Mouse (Mus musculus): ENCODE results near the gene Slc2a13. TPM values are rescaled to one million over a fixed set of nuclear protein-coding genes. Genes with fewer than 3 reads are reported as not detected.

Slc2a13 gene
- 0.19 TPM in 1 of 2 replicates, not detected in the other for total RNA-seq (2017)

DNA sequence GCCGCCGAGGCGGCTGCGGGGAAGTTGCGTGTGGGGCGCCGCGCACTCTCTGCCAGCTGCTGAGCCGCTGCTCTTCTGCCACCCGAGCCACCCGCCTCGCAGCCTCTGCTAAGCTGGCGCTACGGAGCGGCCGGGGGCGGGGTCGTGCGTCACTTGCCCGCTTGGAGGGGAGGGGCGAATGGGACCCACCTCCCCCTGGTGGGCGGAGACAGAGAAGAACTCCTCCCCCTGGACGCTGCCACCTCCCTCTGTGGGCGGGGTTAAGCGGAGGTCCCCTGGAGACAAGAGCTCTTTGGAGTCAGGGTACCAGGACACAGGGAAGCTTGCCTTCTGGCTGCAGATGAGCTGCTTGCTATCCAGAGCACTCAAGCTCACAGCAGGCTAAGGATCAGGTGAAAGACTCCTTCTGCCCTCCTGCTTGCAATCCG is at the start of gene Slc2a13:
Gene Slc2a13, minus strand, starts transcription at position 151 of the 428 bp plus-strand sequence.
- ATAC-seq (replicated peaks in 1 of 2; ENCODE audit: insufficient read depth in 1 of 2, low FRiP score in 2 of 2, low TSS enrichment in 1 of 2, low read depth in 1 of 2, poor library complexity in 2 of 2, severe bottlenecking in 2 of 2), result peak; percentile 78 to 84

DNA sequence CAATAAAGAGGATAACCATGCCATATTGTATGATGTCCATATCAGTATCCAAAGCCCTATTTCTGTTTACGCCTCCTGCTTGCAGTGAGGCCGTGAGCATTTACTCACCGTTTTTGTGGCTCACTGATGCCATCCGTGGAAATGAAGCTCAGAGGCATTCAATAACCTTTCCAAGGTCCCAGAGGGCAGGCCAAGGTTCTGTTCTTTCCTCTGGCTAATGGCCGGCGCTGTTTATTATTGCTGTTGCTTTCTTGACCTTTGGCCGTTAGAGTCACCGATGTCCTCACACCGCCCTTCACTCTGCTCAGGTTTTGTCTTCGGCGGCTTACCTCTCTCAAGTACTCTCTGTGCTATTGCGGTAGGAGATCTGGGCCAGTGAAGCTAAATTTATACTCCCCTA is 43.0 kb upstream of the Slc2a13 start:
- ATAC-seq (replicated peaks in 1 of 2; ENCODE audit: insufficient read depth in 1 of 2, low FRiP score in 2 of 2, low TSS enrichment in 1 of 2, low read depth in 1 of 2, poor library complexity in 2 of 2, severe bottlenecking in 2 of 2), result no peak

DNA sequence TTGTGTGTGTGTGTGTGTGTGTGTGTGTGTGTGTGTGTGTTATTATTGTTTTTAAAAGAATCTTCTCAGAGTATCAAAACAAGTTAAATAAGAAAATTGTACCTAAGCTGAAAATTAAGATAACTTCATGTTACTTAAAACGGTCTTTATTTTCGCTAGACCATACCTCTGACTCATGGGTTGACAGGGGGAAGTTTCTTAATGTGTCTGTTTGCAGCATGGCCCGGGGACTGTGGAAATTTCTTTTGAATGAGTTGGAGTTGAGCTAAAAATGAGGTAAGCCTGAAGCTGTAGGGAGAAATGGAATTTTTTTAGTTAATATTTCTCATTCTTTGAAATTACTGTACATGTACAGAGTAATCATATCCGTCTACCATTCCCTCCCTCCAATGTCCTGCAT is 42.5 kb upstream of the Slc2a13 start:
- peak in 1 of 2 experiments; percentile 36; a peak in 1 of 4 replicates for ATAC-seq (replicated peaks in 1 of 2; ENCODE audit: insufficient read depth in 1 of 2, low FRiP score in 2 of 2, low TSS enrichment in 1 of 2, low read depth in 1 of 2, poor library complexity in 2 of 2, severe bottlenecking in 2 of 2)

DNA sequence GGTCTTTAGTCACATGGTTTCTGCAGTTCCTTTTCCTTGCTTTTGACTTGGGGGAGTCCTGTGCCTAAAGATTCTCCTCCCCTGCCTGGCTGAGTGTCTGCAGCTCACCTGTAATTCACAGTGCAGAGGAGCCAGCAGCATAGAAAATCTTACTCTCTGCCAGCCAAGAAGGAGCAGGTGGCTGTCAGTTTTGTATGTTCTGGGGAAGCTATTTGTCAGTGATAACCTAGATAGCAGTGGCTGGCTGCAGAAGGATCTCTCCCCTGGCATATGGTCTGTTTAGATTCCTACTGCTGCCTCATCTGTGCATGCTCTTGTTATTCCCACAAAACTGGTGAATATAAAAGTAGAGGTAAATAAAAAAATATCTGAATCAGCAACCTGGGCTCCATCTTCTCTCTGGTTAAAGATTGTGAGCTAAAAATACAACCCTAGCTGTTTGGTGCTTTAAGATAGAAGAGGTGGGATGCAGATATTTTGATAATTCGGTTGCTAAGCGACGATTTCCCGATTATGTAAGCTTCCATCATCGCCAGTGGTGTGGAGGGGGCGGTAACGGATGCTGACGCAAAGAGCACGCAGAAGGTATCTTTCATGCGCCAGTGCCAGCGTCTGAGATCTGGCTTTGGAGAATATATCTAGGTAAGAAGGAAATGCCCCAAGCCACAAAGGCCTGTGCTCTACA is 41.1 kb upstream of the Slc2a13 start:
- ATAC-seq (replicated peaks in 1 of 2; ENCODE audit: insufficient read depth in 1 of 2, low FRiP score in 2 of 2, low TSS enrichment in 1 of 2, low read depth in 1 of 2, poor library complexity in 2 of 2, severe bottlenecking in 2 of 2), result no peak

DNA sequence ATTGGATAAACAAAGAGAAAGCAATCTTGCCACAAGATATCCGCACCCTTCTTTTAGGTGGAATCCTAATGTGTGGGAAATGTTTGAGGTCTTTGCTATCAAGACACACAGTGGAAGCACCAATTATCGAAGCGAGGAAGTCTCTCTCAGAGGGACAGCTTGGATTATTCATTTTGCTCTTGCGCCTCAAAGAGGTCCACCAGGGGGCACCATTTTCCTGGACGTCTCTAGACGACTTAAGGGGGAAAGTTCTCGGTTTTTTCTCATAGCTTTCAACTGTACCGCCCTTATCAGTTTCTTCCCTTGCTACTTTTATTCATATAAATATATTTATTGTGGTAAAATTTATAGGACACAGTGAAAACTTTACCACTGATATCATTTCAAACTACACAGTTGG is 36.7 kb upstream of the Slc2a13 start:
- peak; percentile 76 to 81; a peak in 2 of 4 replicates for ATAC-seq (replicated peaks in 1 of 2; ENCODE audit: insufficient read depth in 1 of 2, low FRiP score in 2 of 2, low TSS enrichment in 1 of 2, low read depth in 1 of 2, poor library complexity in 2 of 2, severe bottlenecking in 2 of 2)

DNA sequence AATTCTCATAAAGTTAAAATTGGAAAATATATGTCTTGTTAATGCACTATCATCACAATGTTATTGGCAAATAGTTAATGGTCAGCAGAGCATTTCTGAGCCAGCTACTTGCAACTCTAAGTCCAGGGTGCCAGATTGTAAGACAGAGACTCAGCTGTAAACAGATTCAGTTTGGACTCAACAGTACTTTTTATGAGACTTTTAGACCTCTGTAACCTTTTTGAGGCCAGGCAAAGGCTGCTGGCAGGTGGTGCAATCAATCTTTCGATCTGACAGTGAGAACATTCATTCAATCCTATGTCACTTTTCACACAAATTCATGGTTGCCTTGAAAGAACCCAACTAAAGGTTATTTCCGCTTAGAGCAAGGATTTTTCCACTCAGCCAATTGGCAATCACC is 35.8 kb upstream of the Slc2a13 start:
- no peak for ATAC-seq (replicated peaks in 1 of 2; ENCODE audit: insufficient read depth in 1 of 2, low FRiP score in 2 of 2, low TSS enrichment in 1 of 2, low read depth in 1 of 2, poor library complexity in 2 of 2, severe bottlenecking in 2 of 2)

DNA sequence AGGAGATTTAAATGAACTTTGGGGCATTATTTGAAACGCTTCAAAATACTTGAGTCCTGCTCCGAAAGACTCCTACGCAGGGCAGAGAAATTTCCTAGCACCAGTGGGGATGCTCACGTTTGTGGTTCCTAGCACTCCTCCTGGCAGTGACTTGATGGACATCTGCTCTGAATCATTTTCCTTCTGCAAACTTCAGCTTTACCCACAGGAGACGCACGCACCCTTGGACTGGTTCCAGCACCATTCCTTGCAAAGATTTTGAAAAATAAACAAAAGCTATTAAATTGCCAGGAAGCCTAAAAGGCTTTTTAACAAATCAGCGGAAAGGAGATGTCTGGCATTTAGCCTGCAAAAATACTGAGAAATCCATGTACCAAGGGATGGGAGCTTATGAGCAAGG is 28.1 kb upstream of the Slc2a13 start:
- no peak for ATAC-seq (replicated peaks in 1 of 2; ENCODE audit: insufficient read depth in 1 of 2, low FRiP score in 2 of 2, low TSS enrichment in 1 of 2, low read depth in 1 of 2, poor library complexity in 2 of 2, severe bottlenecking in 2 of 2)

DNA sequence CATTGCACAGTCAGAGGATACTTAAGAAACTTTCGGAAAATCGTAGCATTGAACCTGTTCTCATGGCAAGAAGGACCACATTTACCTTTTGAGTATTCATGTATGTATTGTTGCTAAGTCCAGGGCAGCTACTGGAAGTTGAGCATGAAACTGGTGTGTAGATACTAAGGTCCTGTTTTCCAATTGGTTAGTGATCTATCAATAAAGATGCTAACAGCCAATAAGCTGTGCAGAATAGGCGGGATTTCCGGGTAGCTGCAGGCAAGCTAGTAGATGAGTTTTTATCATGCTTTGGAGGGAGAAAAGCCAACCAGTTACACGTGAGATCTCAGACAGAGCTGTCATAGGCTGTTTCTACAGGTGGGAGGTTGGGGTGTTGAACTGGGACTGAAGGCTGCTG is 24.2 kb upstream of the Slc2a13 start:
- no peak for ATAC-seq (replicated peaks in 1 of 2; ENCODE audit: insufficient read depth in 1 of 2, low FRiP score in 2 of 2, low TSS enrichment in 1 of 2, low read depth in 1 of 2, poor library complexity in 2 of 2, severe bottlenecking in 2 of 2)

DNA sequence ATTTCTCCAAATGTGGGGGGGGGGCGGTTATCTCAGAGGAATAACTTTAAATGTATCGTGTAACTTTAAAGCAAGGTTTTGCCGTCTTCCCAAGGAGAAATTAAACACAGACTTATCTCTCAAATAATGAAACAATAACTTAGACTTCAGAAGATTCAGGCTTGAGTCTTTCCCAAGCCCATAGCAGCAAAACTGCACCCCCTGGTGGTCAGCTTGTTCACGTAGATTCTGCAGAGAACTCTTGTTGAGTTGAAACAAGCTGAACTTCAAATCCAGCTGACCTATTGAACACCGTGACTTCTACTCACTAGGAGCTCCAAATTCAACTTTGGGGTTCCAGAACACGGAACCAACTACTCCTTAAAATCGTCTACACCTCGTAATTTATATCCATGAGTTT is 1.4 kb upstream of the Slc2a13 start:
- ATAC-seq (replicated peaks in 1 of 2; ENCODE audit: insufficient read depth in 1 of 2, low FRiP score in 2 of 2, low TSS enrichment in 1 of 2, low read depth in 1 of 2, poor library complexity in 2 of 2, severe bottlenecking in 2 of 2), result peak; percentile 44 to 55; a peak in 2 of 4 replicates

DNA sequence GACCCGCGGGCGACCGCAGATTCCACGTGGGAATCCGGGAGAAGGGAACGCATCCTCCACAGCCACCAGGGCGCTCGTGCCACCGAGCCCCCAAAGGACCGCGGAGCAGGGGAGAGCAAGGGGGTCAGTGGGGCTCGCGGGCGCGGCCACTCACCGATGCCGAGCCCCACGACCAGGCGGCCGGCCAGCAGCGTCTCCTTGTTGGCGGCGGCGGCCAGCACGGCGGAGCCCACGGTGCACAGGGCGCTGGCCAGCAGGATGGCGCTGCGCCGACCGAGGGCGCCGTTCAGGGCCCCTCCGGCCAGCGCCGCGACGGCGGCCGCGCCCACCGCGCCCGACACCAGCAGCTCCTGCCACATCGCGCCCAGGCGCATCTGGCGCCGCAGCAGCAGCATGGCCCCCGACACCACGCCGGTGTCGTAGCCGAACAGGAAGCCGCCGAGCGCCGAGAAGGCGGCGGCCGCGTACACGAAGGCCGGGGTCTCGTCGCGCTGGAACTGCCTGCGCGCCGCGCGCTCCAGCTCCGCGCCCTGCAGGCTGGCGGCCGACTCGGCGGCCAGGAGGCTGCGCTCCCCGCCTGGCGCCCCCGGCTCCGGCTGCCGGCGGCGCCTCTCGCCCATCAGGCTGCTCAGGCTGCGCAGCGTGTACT is 516 bp downstream of the Slc2a13 start:
- peak; percentile 24 to 34; a peak in 3 of 4 replicates for ATAC-seq (replicated peaks in 1 of 2; ENCODE audit: insufficient read depth in 1 of 2, low FRiP score in 2 of 2, low TSS enrichment in 1 of 2, low read depth in 1 of 2, poor library complexity in 2 of 2, severe bottlenecking in 2 of 2)

DNA sequence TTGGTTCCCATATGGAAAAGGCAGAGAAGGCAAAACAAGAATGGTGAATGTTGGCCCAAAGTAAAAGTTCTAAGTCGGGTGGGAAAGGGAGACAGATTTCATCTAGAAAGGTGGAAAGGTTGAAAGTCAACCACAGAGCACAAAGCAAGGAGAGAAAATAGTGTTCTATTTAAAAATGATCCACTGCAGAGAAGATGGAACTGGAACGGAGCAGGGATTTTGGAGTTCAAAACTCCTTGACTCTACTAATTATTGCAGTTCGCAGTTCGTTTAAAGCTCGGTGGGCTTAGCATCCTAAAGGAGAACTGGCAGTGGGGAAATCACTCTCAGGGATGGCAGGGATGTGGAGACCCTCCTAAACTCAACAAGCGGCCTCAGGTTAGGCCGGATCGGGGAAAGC is 1.1 kb downstream of the Slc2a13 start:
- ATAC-seq (replicated peaks in 1 of 2; ENCODE audit: insufficient read depth in 1 of 2, low FRiP score in 2 of 2, low TSS enrichment in 1 of 2, low read depth in 1 of 2, poor library complexity in 2 of 2, severe bottlenecking in 2 of 2), result no peak

DNA sequence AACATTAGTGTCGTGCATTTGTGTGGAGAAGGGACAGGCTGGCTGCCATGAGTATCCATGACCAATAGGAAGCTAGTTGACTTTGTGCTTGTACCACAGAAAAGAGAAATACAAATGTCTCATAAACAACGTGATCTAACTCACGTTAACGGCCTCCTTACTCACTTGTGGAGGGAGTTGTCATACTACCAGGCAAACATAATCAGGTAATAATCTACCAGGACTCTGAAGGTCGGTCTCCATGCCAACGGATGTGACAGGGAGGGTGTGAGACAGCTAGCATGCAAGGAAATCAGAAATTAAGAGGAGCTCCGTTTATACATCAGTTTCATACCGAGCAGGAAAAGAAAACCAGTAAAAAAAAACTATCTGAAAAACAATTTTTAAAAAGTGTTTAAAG is 6.3 kb downstream of the Slc2a13 start:
- no peak for ATAC-seq (replicated peaks in 1 of 2; ENCODE audit: insufficient read depth in 1 of 2, low FRiP score in 2 of 2, low TSS enrichment in 1 of 2, low read depth in 1 of 2, poor library complexity in 2 of 2, severe bottlenecking in 2 of 2)

DNA sequence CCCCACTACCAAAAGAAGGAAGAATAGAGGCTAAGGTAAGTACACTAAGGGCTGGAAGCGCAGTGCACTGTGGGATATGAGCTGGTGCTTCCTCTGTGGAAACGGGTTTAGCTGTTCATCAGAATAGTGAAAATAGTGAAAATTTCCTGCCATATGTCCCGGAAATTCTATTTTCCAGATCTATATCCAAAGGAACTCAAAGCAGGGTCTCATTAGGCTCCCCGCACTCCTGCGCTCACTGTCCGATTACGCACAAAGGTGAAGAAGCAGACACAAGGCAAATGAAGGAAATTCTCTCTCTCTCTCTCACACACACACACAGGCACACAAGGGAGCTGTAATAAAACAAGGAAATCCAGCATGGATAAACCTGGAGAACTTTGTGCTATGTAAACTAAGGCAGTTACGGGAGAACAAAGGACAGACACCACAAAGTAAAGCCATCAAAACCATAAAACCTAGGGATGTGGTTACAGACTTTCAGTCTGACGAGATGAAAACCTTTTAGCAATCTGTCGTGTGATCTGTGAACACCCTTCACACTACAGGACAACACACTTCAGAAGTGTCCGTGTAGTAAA is 7.9 kb downstream of the Slc2a13 start:
- ATAC-seq (replicated peaks in 1 of 2; ENCODE audit: insufficient read depth in 1 of 2, low FRiP score in 2 of 2, low TSS enrichment in 1 of 2, low read depth in 1 of 2, poor library complexity in 2 of 2, severe bottlenecking in 2 of 2), result no peak

DNA sequence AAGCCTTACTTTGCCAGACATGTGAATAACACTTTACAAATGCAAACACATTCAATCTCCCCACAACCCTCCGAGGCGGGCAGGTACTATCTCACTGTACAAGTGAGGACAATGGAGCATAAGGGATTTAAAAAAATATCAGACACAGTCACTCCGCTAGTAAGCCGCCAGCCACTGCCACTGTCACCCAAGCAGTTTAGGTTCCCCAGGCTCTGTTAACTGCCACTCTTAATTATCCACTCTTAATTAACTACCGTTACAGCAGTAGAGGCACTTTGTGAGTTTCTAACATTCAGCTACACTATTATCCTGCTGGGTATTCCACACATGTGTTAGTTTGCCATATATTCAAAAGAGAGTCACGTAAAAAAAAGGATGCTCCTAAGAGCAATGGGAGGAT is 11.3 kb downstream of the Slc2a13 start:
- no peak for ATAC-seq (replicated peaks in 1 of 2; ENCODE audit: insufficient read depth in 1 of 2, low FRiP score in 2 of 2, low TSS enrichment in 1 of 2, low read depth in 1 of 2, poor library complexity in 2 of 2, severe bottlenecking in 2 of 2)

DNA sequence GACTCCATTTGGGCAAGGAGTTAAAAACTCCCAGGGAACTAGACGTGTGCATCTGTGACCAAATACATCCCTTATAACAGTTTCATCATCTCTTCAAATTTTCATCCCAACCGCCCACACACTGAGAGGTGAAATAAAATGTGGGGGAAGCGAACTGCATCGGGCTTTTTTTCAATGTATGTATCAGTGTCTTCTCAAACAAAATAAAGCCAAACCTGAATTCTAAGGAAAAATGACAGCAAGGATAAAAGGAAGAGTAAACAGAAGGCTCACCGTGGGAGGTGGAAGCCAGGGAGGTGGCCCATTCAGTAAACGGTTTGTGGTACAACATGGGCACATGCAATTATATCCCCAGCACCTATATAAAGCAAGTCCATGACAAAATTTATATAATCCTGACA is 17.7 kb downstream of the Slc2a13 start:
- no peak for ATAC-seq (replicated peaks in 1 of 2; ENCODE audit: insufficient read depth in 1 of 2, low FRiP score in 2 of 2, low TSS enrichment in 1 of 2, low read depth in 1 of 2, poor library complexity in 2 of 2, severe bottlenecking in 2 of 2)

DNA sequence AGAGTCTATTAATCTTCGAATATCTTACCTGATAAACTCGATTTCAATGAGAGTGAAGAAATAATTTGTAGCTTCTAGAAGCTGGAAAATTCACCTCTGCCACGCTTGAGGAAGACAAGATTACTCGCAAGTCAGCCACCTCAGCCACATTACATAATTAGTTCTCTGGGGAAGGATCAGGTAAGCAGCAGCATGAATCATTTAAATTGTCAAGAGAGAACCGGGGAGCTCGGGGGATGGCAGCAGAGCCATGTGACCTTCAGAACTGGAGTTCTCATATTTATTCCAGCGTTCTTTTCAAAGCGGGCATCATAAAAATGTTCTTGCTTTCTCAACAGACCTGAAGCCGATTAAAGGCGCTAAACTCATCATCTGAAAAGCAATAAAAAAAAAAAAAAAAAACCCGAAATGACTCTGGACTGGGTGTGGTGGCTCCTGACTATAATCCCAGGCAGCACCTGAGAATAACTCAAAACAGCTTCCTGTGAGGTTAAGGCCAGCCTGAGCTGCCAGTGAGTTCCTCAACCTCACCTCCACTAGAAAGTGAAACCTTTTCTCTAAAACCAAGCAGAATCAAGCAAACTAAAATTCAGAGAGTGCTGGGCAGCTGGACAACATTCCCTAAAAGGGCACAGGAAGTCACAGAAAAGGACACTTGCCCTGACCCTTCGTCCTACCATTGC is 24.3 kb downstream of the Slc2a13 start:
- ATAC-seq (replicated peaks in 1 of 2; ENCODE audit: insufficient read depth in 1 of 2, low FRiP score in 2 of 2, low TSS enrichment in 1 of 2, low read depth in 1 of 2, poor library complexity in 2 of 2, severe bottlenecking in 2 of 2), result peak; percentile 60 to 70; a peak in 3 of 4 replicates

DNA sequence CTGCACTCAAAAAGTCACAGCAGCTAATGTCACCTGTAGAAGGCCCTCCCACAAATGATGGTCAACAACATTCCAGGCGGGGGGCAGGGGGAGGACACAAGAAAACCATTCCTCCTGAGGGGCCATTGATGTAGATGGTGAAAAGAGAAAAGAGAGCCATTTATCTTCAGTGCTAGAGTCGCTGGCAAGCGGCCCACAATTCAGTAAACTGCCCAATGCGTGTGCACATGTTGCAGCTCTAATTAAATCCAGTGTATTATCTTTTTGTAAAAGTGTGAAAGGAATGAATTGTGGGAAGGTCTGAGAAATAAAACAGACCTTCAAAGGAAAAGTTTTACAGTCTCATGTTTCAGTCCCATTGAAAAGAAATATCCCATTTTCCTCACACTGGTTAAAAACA is 28.5 kb downstream of the Slc2a13 start:
- no peak for ATAC-seq (replicated peaks in 1 of 2; ENCODE audit: insufficient read depth in 1 of 2, low FRiP score in 2 of 2, low TSS enrichment in 1 of 2, low read depth in 1 of 2, poor library complexity in 2 of 2, severe bottlenecking in 2 of 2)

DNA sequence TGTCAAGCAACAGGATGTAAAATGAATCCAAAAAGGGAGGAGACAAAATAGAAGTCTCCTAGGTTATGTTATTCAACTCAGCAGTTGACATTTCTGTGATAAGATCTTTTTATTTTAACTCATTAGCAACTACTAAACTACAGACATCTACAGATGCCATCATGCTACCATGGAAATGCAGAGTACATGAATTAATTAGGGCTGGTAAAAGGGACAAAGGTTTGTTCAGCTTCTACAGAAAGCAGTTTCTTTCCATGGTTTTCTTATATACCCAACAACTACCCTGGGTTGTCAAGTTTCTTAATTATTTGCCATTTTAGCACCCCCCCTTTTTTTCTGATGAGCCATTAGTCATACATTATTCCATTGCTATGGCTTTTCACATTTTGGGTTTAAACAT is 34.6 kb downstream of the Slc2a13 start:
- ATAC-seq (replicated peaks in 1 of 2; ENCODE audit: insufficient read depth in 1 of 2, low FRiP score in 2 of 2, low TSS enrichment in 1 of 2, low read depth in 1 of 2, poor library complexity in 2 of 2, severe bottlenecking in 2 of 2), result no peak

Measured in hematopoietic stem cell, adult 5-6 weeks (primary cell).